Mouse (Mus musculus) CD4-positive, CD25-positive, alpha-beta regulatory T cell, adult 4 months (primary cell): ENCODE data around the gene Kif17. TPM values are rescaled to one million over a fixed set of nuclear protein-coding genes. Genes with fewer than 3 reads are reported as not detected.

ENCODE experiments used
- ATAC-seq: one replicate; pipeline ENCODE4 v1.8.0; 2017
- polyA plus RNA-seq, 2 experiments: library from polyadenylated mRNA; unstranded; fragments of 100-300 nt; shearing (Covaris generic); gene quantifications; one replicate each; pipeline ENCODE4 v1.2.1; 2017

Gene Kif17
- polyA plus RNA-seq: under 1 TPM in 1 of 2 experiments, not detected in 1; 0.12 TPM

GRCm38 (mm10) chr4:138250088-138250960 is at the start of gene Kif17, which contains the start of gene Sh2d5:
Kif17 (plus strand) TSS chr4:138250435.
Sh2d5 (plus strand) TSS chr4:138250403.
- ATAC-seq: peak; percentile 82

GRCm38 (mm10) chr4:138200769-138201168 is 49.5 kb upstream of the Kif17 start:
- no peak for ATAC-seq

- no peak for ATAC-seq
These were observed 48.5 kb upstream of the Kif17 start for GRCm38 (mm10) chr4:138201696-138202095.

GRCm38 (mm10) chr4:138210116-138210515 is 40.1 kb upstream of the Kif17 start:
- ATAC-seq: no peak

GRCm38 (mm10) chr4:138213861-138214260 is 36.4 kb upstream of the Kif17 start:
- no peak for ATAC-seq

GRCm38 (mm10) chr4:138215671-138216199 is 34.5 kb upstream of the Kif17 start:
- ATAC-seq: no peak

- ATAC-seq: peak; percentile 61
These were observed 33.9 kb upstream of the Kif17 start, which contains the start of gene Hp1bp3 for GRCm38 (mm10) chr4:138216200-138216890. Hp1bp3 (plus strand) TSS chr4:138216296.

- ATAC-seq: peak; percentile 87
These were observed 33.3 kb upstream of the Kif17 start for GRCm38 (mm10) chr4:138216891-138217392.

- ATAC-seq: peak; percentile 1
These were observed 32.8 kb upstream of the Kif17 start for GRCm38 (mm10) chr4:138217441-138217840.

GRCm38 (mm10) chr4:138217951-138218685 is 32.1 kb upstream of the Kif17 start:
- ATAC-seq: no peak

- ATAC-seq: no peak
These were observed 30.9 kb upstream of the Kif17 start for GRCm38 (mm10) chr4:138219331-138219730.

- no peak for ATAC-seq
These were observed 29.5 kb upstream of the Kif17 start for GRCm38 (mm10) chr4:138220761-138221160.

- ATAC-seq: no peak
These were observed 28.8 kb upstream of the Kif17 start for GRCm38 (mm10) chr4:138221406-138221805.

GRCm38 (mm10) chr4:138222396-138222795 is 27.8 kb upstream of the Kif17 start:
- ATAC-seq: peak; percentile 53

- peak; percentile 58 for ATAC-seq
These were observed 26.6 kb upstream of the Kif17 start for GRCm38 (mm10) chr4:138223623-138224022.

- no peak for ATAC-seq
These were observed 3.2 kb upstream of the Kif17 start for GRCm38 (mm10) chr4:138246756-138247665.

- ATAC-seq: no peak
These were observed 1.6 kb downstream of the Kif17 start for GRCm38 (mm10) chr4:138251819-138252218.

- no peak for ATAC-seq
These were observed 2.0 kb downstream of the Kif17 start for GRCm38 (mm10) chr4:138252231-138252630.

- no peak for ATAC-seq
These were observed 7.0 kb downstream of the Kif17 start for GRCm38 (mm10) chr4:138257116-138257687.

- ATAC-seq: no peak
These were observed 8.4 kb downstream of the Kif17 start for GRCm38 (mm10) chr4:138258663-138259062.

GRCm38 (mm10) chr4:138259482-138259881 is 9.2 kb downstream of the Kif17 start:
- ATAC-seq: no peak
